Mouse (Mus musculus): ENCODE data around the gene Akap4. TPM values are rescaled to one million over a fixed set of nuclear protein-coding genes. Genes with fewer than 3 reads are reported as not detected.

Akap4 gene
- not detected in 2 replicates for polyA plus RNA-seq (2011; ENCODE audit: insufficient read depth, insufficient read length, low replicate concordance, missing spikeins)

DNA sequence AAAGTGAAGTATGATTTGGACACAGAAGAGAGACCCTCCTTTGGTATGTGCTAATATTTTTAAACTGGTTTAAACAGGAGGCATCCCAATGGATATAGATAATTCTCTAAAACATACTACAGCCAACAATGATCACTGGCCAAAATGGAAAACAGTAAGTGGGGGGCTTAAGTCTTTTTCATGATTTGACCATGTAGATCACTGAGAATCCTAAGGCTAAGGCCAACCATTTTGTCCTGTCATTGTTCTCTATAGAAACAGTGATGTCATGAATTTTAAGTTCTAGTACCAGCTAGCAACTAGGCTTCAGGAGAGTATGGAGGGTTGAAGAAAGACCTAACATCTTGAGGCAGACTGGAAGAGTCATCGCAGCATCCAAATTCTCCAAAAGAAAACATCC, at the start of gene Akap4:
Gene Akap4, plus strand, starts transcription at position 301 of the 400 bp plus-strand sequence.
- no peak within 1 kb of the TSS for H3K27ac ChIP-seq (ENCODE audit: control insufficient read depth, insufficient read depth, low read depth, low read length, poor library complexity)
- TF ChIP-seq POLR2A (IDR thresholded peaks at IDR 0.05; ENCODE audit: borderline replicate concordance, control insufficient read depth, low read depth, low read length) (no peak), CTCF (IDR thresholded peaks at IDR 0.05; ENCODE audit: control insufficient read depth, insufficient read depth, low read length) (no peak)
- no peak within 1 kb of the TSS for H3K4me3 ChIP-seq (replicated peaks; ENCODE audit: control insufficient read depth, low read depth, low read length)
- H3K4me1 ChIP-seq (ENCODE audit: control insufficient read depth, insufficient read depth, low read length), result no peaks in the 10 kb centered on the region
- 94% methylated on average over 1 of the region's 1 CpGs for WGBS

DNA sequence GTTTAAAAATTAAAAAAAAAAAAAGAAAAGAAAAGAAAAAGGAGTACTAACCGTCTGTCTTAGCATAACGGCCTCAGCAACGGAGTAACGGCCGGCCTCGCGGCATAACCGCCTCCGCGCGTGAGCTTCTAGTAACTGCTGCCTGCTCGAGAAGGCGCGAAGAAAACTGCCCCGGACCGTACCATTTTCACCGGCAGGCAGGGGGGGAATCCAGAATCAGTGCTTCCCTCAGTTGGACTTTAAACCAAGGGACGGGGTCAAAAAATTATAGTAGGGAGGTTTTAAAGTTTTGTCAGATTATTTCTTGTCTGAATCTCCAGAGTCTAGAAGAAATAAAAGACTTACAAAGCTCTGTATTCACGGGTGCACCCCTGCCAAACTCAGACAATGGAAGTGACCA, 25.8 kb upstream of the Akap4 start, which contains the start of gene Ccnb3:
Gene Ccnb3, minus strand, starts transcription at position 101 of the 400 bp plus-strand sequence.
- Histone ChIP-seq H3K4me1 (ENCODE audit: control insufficient read depth, insufficient read depth, low read length) (no peaks in the 10 kb centered on the region), H3K27ac (ENCODE audit: control insufficient read depth, insufficient read depth, low read depth, low read length, poor library complexity) (no peak within 1 kb of the TSS), H3K4me3 (replicated peaks; ENCODE audit: control insufficient read depth, low read depth, low read length) (no peak within 1 kb of the TSS)
- TF ChIP-seq CTCF (IDR thresholded peaks at IDR 0.05; ENCODE audit: control insufficient read depth, insufficient read depth, low read length) (no peak), POLR2A (IDR thresholded peaks at IDR 0.05; ENCODE audit: borderline replicate concordance, control insufficient read depth, low read depth, low read length) (no peak)
- WGBS, result 93% methylated on average over 19 of the region's 19 CpGs

GRCm38 (mm10) chrX:7057056-7057455, 10.3 kb upstream of the Akap4 start:
- no peak overlapping the region for H3K4me3 ChIP-seq (replicated peaks; ENCODE audit: control insufficient read depth, low read depth, low read length)
- no peak overlapping the region for H3K27ac ChIP-seq (ENCODE audit: control insufficient read depth, insufficient read depth, low read depth, low read length, poor library complexity)
- H3K4me1 ChIP-seq (ENCODE audit: control insufficient read depth, insufficient read depth, low read length), result no peaks in the 10 kb centered on the region
- TF ChIP-seq POLR2A (IDR thresholded peaks at IDR 0.05; ENCODE audit: borderline replicate concordance, control insufficient read depth, low read depth, low read length), result no peak
- no peak for TF ChIP-seq CTCF (IDR thresholded peaks at IDR 0.05; ENCODE audit: control insufficient read depth, insufficient read depth, low read length)

DNA sequence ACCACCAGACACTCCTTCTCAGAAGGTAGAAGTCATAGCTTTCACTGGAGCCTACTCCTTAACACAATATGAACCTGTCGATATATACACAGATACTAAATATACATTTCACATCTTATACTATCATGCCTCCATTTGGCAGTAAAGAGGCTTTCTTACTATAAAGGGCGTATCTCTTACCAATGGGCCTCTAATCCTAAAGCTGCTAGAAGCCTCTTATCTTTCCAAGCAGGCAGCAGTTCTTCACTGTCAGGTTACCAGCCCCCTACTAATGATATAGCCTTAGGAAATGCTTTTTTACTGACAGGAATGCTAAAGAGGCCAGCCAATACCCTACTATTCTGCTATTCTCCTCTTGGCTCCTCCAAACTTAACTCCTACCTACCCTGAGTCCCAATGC, 9.7 kb upstream of the Akap4 start:
- TF ChIP-seq CTCF (IDR thresholded peaks at IDR 0.05; ENCODE audit: control insufficient read depth, insufficient read depth, low read length), result no peak
- TF ChIP-seq POLR2A (IDR thresholded peaks at IDR 0.05; ENCODE audit: borderline replicate concordance, control insufficient read depth, low read depth, low read length), result no peak
- Histone ChIP-seq H3K27ac (ENCODE audit: control insufficient read depth, insufficient read depth, low read depth, low read length, poor library complexity) (no peak overlapping the region), H3K4me3 (replicated peaks; ENCODE audit: control insufficient read depth, low read depth, low read length) (no peak overlapping the region), H3K4me1 (ENCODE audit: control insufficient read depth, insufficient read depth, low read length) (no peaks in the 10 kb centered on the region)
- 68% methylated on average over 2 of the region's 2 CpGs for WGBS

DNA sequence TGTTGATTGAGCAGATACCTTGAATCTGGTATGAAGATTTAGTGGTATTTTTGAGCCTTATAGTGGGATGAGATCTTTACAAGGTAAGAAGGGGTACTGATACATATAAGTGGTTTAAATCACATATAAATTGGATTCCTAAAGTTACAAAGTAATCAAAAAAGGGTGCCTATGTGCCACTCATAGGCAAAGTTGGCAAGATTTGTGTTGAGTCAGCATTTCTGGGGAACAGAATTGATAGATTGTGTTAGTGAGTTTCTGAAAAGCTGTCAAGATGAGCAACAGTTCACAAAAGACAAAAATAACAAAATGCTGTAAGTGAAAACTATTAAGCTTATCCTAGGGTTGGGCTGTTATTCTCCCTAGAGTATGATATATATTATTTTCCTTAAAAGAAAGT, 3.2 kb upstream of the Akap4 start:
- H3K4me3 ChIP-seq (replicated peaks; ENCODE audit: control insufficient read depth, low read depth, low read length), result no peak overlapping the region

DNA sequence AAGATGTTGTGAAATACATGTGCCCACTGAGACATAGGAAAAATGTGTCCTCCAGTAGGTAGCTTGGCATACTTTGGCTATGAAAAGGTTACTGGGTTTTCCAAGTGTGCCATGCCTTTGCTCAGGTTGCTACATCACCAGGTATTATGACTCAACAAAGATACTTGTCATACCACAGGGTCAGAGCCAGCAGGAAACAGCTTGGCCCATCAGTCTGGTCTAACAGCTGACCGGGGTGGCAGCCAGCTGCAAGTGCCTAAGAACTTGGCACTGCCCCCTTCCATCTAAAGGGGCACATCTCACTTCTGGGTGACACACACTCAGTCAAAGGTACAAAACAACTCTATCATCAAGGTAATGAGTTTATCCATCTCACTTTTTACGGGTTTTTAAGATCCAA, 683 bp downstream of the Akap4 start:
- no peak for TF ChIP-seq POLR2A (IDR thresholded peaks at IDR 0.05; ENCODE audit: borderline replicate concordance, control insufficient read depth, low read depth, low read length)
- TF ChIP-seq CTCF (IDR thresholded peaks at IDR 0.05; ENCODE audit: control insufficient read depth, insufficient read depth, low read length), result no peak
- Histone ChIP-seq H3K4me3 (replicated peaks; ENCODE audit: control insufficient read depth, low read depth, low read length) (no peak overlapping the region), H3K4me1 (ENCODE audit: control insufficient read depth, insufficient read depth, low read length) (no peaks in the 10 kb centered on the region), H3K27ac (ENCODE audit: control insufficient read depth, insufficient read depth, low read depth, low read length, poor library complexity) (no peak overlapping the region)
- 51% methylated on average over 2 of the region's 2 CpGs for WGBS

More for the DNA sequence above, 3.2 kb upstream of the Akap4 start:
- H3K4me1 ChIP-seq (ENCODE audit: control insufficient read depth, insufficient read depth, low read length), result no peaks in the 10 kb centered on the region
- TF ChIP-seq CTCF (IDR thresholded peaks at IDR 0.05; ENCODE audit: control insufficient read depth, insufficient read depth, low read length) (no peak), POLR2A (IDR thresholded peaks at IDR 0.05; ENCODE audit: borderline replicate concordance, control insufficient read depth, low read depth, low read length) (no peak)
- H3K27ac ChIP-seq (ENCODE audit: control insufficient read depth, insufficient read depth, low read depth, low read length, poor library complexity), result no peak overlapping the region

DNA sequence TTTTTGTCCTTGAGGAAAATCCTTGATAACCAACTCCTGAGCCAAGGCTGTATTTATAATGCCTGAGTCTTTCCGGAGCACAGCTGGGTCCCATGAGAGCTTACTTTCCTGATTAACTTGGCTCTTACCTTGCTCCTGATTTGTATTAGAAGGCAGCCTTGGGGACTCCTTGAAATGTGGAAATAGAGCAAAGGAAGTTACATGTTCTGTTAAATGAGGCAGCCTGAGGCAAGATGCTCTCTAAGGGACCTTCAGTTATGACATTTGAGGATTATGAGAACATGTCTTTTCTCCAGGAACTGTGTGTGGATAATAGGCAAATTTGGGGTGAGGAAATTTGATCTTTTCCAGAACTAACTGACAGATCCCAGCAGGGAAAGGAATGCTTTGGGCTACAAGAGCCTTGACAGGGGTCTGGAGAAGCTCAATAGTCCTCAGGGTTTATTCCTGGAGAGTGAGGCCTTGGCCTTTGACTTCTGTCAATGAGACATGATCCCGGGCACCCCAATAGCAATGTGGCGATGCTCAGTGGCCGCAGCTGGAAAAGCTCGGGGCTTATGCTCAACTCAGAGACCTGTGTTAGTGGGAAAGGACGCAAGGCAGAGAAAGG, 12.6 kb downstream of the Akap4 start:
- no peak overlapping the region for H3K4me3 ChIP-seq (replicated peaks; ENCODE audit: control insufficient read depth, low read depth, low read length)
- H3K27ac ChIP-seq (ENCODE audit: control insufficient read depth, insufficient read depth, low read depth, low read length, poor library complexity), result no peak overlapping the region
- no peaks in the 10 kb centered on the region for H3K4me1 ChIP-seq (ENCODE audit: control insufficient read depth, insufficient read depth, low read length)
- TF ChIP-seq POLR2A (IDR thresholded peaks at IDR 0.05; ENCODE audit: borderline replicate concordance, control insufficient read depth, low read depth, low read length) (no peak), CTCF (IDR thresholded peaks at IDR 0.05; ENCODE audit: control insufficient read depth, insufficient read depth, low read length) (no peak)
- 85% methylated on average over 6 of the region's 6 CpGs for WGBS

- WGBS, result 28% methylated on average over 1 of the region's 1 CpGs
- Histone ChIP-seq H3K4me3 (replicated peaks; ENCODE audit: control insufficient read depth, low read depth, low read length) (no peak overlapping the region), H3K27ac (ENCODE audit: control insufficient read depth, insufficient read depth, low read depth, low read length, poor library complexity) (no peak overlapping the region), H3K4me1 (ENCODE audit: control insufficient read depth, insufficient read depth, low read length) (no peaks in the 10 kb centered on the region)
- TF ChIP-seq POLR2A (IDR thresholded peaks at IDR 0.05; ENCODE audit: borderline replicate concordance, control insufficient read depth, low read depth, low read length), result no peak
- no peak for TF ChIP-seq CTCF (IDR thresholded peaks at IDR 0.05; ENCODE audit: control insufficient read depth, insufficient read depth, low read length)
Measured at GRCm38 (mm10) chrX:7085878-7086277, 18.6 kb downstream of the Akap4 start.

DNA sequence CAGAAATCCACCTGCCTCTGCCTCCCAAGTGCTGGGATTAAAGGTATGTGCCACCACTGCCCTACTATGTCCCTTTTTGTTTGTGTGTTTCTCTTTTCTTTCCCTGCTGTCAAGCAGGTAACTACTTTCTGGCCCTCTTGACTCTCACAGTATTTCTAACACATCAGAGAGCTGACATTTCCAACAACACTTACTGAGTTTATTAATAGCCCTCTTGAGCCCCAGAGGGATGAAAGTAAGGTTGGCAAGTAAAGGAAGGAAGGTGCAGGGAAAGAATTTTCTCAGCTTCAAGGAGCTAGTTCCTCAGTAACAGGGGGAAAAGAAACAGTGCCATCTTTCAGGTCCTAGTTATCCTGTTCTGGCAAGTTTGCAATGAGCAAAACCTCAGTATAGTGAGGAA, 23.0 kb downstream of the Akap4 start:
- Histone ChIP-seq H3K4me1 (ENCODE audit: control insufficient read depth, insufficient read depth, low read length) (no peaks in the 10 kb centered on the region), H3K4me3 (replicated peaks; ENCODE audit: control insufficient read depth, low read depth, low read length) (no peak overlapping the region)

More for the DNA sequence above, 23.0 kb downstream of the Akap4 start:
- H3K27ac ChIP-seq (ENCODE audit: control insufficient read depth, insufficient read depth, low read depth, low read length, poor library complexity), result no peak overlapping the region
- TF ChIP-seq POLR2A (IDR thresholded peaks at IDR 0.05; ENCODE audit: borderline replicate concordance, control insufficient read depth, low read depth, low read length) (no peak), CTCF (IDR thresholded peaks at IDR 0.05; ENCODE audit: control insufficient read depth, insufficient read depth, low read length) (no peak)
